Mouse (Mus musculus) frontal cortex, postnatal 36 days (tissue): ENCODE measurements around the gene 1700029H14Rik.

ENCODE experiments used
- DNase-seq, 2 experiments: peaks; one replicate each; pipeline ENCODE4 v3.0.0; 2022; ENCODE audit warnings: low spot score in 2 of 2

The 1700029H14Rik gene

DNA sequence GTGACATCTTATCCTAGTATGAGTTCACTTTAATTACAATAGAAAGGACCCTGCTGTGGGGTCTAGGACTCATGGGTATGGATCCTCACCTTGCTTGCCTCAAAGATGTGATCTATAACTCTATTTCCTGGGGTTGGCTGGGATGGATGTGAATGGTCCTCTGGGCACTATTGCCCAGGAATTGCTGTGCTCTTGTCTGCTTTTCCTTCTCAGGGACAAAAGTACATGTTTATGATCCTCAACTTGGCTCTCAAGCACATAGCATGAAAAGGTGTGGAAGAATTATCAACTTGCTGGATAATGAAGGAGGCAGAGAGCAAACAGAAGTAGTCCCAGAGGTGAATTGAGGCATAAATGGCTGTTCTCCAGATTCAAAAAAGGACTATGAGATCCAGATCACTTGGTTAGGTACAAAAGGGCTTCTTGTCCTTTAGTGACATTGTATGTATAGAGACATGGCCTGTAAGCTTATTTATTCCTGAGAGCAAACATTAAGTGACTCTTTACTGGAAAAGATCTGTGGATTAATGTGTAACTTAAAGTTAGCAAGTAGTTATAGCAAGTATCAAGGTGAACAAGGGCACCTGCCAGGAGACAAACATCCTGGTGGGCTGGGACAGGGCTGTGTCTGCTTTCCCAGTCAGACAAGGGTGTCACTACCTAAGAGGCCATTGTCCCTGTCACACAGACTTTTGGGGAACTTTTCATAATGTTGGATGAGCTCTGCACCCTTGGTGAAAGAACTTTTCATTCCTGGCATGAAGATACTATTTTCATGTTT is 57.2 kb downstream of the 1700029H14Rik start:
- no peak for DNase-seq

- DNase-seq, result no peak
Observed at GRCm38 (mm10) chr8:13503936-13504606, 58.2 kb downstream of the 1700029H14Rik start.

DNA sequence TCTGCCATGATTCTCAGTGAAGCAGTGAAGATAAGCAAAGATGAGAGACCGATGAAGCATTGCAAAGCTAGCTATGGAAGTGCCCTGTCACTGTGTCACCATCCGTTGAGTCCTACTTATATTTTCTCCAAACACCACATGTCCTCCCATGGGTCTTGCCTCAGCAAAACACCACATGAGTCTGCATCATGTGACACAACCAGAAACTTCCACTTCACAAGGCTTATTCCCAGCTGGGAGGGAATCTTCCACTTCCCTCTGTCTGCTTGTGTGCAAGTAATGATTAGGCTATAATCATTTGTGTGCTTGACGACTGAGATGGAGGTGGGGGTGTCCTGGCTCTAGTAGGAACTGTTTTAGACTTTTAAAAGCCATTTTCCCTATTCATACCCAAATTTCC is 61.0 kb downstream of the 1700029H14Rik start:
- no peak for DNase-seq
